Mouse (Mus musculus): ENCODE measurements around the gene Lcn6.
"Not testable (repeated sequence)": the region's sequence is repeated elsewhere in the genome, so short reads cannot be mapped to it uniquely, and the experiment has no call there.

Lcn6 gene

DNA sequence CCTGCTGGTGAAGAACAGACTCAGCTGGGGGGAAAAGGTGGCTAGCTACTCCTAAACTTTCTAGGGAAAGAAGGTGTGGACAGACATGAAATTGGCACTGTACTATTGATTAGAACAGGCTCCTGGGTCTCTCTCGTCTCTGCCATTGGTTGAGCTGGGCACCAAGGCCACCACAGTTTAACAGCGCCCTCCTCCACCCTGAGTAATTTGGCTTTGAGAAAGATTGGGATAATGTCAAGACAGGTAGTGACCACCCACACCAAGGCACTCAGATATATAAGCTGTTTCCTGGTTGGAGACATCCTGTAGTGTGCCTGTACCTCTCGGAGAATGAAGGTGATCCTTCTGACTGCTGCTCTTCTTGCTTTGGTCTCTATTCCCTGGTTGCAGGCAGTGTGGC, at the start of gene Lcn6:
TSS of gene Lcn6 (plus strand) at position 301 of the 400 bp plus-strand sequence.
- in situ Hi-C loops (cut with MboI; ENCODE audit: low sequenced_read_pairs): no loop called here

DNA sequence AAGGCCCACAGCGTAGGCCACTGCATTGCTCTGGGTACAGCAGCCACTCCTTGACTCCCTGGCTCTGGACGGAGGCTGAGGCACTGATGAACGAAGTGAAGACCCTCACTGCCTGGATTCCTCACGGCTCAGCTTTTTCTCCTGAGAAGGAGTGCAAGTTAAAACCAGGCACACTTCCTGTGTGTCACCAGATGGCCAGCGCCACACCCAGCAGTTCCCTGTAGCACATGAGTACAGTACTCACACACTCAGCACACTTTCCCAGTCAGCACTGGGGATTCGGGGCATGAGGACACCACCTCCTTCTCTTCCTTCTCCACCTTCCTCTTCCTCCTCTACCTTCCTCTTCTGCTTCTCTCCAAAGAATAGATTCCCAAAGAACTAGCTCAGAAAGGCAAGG, 48.8 kb upstream of the Lcn6 start, which contains the start of gene Fcna:
TSS of gene Fcna (minus strand) at position 220 of the 400 bp plus-strand sequence.
- in situ Hi-C loops (cut with MboI; ENCODE audit: low sequenced_read_pairs): no loop called here

GRCm38 (mm10) chr2:25628738-25629137, 47.8 kb upstream of the Lcn6 start:
- in situ Hi-C loops (cut with MboI; ENCODE audit: low sequenced_read_pairs): no loop called here

DNA sequence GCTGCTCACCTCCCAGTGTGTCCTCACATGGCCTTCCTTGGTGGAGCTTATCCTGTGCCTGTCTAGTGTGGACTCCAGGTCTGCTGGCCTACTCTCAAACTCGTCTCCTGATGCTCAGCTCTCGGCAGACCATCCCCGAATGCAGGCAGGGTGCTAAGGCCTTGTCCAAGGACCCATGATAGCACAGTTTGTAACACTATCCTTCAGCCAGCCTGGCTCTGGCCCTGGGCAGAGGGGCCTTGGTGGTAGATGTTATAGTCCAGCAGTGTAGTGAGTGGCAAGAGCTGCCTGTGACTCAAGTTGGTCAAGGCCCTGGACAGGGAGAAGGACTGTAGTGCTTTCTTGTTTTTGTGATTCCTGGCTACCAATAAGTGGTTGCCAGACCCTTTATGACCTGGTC, 43.0 kb upstream of the Lcn6 start:
- in situ Hi-C loops (cut with MboI; ENCODE audit: low sequenced_read_pairs): no loop called here

- in situ Hi-C loops (cut with MboI; ENCODE audit: low sequenced_read_pairs): no loop called here
These were observed 42.5 kb upstream of the Lcn6 start for GRCm38 (mm10) chr2:25634046-25634445.

- in situ Hi-C loops (cut with MboI; ENCODE audit: low sequenced_read_pairs): no loop called here
These were observed 36.7 kb upstream of the Lcn6 start for GRCm38 (mm10) chr2:25639890-25640289.

- in situ Hi-C loops (cut with MboI; ENCODE audit: low sequenced_read_pairs): no loop called here
These were observed 23.7 kb upstream of the Lcn6 start, which contains the start of gene Lcn8 for GRCm38 (mm10) chr2:25652902-25653301. TSS of gene Lcn8 (plus strand) at chr2:25653120.

- in situ Hi-C loops (cut with MboI; ENCODE audit: low sequenced_read_pairs): no loop called here
These were observed 22.1 kb upstream of the Lcn6 start for GRCm38 (mm10) chr2:25654502-25654901.

- in situ Hi-C loops (cut with MboI; ENCODE audit: low sequenced_read_pairs): no loop called here
These were observed 19.9 kb upstream of the Lcn6 start for GRCm38 (mm10) chr2:25656691-25657090.

GRCm38 (mm10) chr2:25657246-25657645, 19.3 kb upstream of the Lcn6 start:
- in situ Hi-C loops (cut with MboI; ENCODE audit: low sequenced_read_pairs): no loop called here

DNA sequence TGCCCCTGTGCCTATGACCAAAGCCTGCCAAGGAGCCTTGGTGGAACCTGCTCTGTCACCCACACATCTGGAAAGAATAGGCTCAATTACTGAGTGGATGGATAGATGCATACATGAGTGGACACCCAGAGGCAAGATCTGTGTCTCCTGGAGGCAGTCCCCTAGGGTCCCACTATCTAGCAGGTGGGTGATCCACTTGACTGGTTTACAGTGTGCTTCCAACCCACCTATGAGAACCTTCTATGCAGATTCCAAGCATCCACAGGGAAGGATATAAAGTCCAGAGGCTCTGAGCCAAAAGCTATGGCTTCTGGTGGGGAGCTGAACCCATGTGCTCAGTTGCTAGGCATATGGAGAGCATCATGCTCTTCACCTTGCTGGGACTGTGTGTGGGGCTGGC, 18.9 kb upstream of the Lcn6 start, which contains the start of gene Lcn5:
TSS of gene Lcn5 (plus strand) at position 301 of the 400 bp plus-strand sequence.
- in situ Hi-C loops (cut with MboI; ENCODE audit: low sequenced_read_pairs): no loop called here

DNA sequence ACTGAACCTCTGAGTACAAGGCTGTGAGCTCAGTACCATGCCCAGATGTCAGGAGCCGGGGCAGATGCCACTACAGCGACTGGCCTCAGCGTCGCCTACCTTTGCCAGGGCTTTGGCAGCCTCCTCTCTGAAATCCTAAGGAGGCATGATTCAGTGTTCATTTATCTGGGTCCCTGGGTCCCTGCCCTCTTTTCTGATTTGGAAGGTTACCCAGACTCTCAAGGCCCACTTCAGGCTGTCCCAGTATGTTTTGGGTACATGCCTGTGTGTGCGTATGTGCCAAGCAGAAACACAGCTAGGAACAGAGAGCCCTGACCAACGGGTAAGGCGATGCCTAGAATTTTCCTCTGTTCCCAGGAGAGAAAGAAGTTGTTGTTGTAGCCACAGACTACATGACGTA, 16.3 kb upstream of the Lcn6 start:
- in situ Hi-C loops (cut with MboI; ENCODE audit: low sequenced_read_pairs): no loop called here

GRCm38 (mm10) chr2:25661245-25661970, 15.2 kb upstream of the Lcn6 start:
- in situ Hi-C loops (cut with MboI; ENCODE audit: low sequenced_read_pairs): no loop called here

GRCm38 (mm10) chr2:25663511-25663910, 13.1 kb upstream of the Lcn6 start:
- in situ Hi-C loops (cut with MboI; ENCODE audit: low sequenced_read_pairs): no loop called here

DNA sequence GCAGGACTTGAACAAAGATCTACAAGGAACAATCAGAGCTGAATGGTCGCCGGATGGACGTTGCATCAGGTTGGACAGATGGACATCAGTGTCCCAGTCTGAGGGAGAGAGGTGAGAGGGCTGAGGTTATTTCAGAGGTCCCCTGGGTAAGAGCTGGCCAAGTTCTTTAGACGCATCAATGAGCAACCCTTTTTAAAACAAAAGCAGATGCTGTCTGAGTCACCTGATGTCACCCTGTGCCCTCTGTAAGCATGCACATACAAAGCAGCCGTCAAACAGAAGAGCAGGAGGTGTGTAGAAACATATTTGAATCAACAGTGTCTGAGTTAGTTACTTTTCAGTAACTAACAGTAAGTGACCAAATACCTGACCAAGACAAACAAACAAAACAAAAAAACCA, 12.5 kb upstream of the Lcn6 start:
- in situ Hi-C loops (cut with MboI; ENCODE audit: low sequenced_read_pairs): no loop called here

DNA sequence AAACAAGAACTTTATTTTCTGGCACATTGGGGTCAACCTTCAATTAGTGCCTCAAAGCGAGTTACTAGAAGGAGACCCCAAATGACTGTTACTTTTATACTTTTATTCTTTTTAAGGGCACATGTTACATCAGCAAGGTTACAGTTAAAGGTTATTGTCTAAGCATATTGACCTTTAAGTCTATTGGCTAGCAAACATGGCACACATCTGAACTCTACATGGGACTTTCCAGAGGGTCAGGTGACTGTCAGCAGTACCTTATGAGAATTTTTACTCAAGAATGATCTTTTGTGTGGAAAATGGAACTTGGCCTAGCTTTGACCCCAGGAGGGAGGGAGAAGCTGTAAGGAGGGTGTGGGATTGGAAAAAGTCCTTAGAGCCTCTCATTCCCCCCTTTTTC, 10.1 kb upstream of the Lcn6 start:
- in situ Hi-C loops (cut with MboI; ENCODE audit: low sequenced_read_pairs): no loop called here

DNA sequence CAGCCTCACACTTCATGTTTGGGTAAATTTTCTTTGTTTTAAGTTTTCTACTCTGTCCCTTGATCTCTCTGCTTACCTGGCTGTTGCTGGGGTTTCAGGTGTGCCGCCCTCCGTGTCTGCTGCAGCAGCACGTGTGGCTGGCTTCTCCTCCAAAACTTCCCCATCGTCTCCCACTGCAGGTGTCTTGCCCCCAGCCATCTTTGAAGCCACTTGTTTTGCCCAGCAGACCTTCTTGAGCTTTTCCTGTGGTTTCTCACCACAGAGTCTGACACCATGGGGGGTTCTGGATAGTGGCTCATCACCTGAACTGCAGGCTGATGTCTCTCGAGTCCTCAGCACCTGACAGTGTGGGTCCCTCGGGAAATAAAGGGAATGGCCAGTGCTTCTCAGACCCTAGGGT, 3.0 kb downstream of the Lcn6 start:
- in situ Hi-C loops (cut with MboI; ENCODE audit: low sequenced_read_pairs): no loop called here

- in situ Hi-C loops (cut with MboI; ENCODE audit: low sequenced_read_pairs): no loop called here
These were observed 5.8 kb downstream of the Lcn6 start, which contains the start of gene Lcn10 for GRCm38 (mm10) chr2:25682426-25682825. TSS of gene Lcn10 (plus strand) at chr2:25682726.

- in situ Hi-C loops (cut with MboI; ENCODE audit: low sequenced_read_pairs): no loop called here
These were observed 10.4 kb downstream of the Lcn6 start for GRCm38 (mm10) chr2:25686941-25687340.

DNA sequence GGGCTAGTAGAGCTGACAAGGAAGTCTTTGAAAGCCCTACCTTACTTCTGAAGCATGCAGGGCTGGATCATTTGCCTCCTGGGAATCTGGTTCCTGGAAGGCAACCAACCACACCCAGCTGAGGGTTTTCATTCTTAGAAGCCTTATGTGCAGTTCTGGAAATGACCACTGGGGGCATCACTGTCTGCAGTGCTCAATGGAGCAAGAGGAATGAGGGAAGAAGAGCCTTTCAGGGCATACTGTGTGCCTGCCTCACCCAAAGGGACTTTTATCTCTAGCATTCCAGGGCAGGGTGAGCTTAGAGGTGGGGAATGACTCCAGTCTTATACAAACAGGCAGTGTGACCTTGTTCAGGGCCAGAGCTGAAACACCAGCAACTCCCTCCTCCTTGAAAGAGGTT, 18.0 kb downstream of the Lcn6 start:
- in situ Hi-C loops (cut with MboI; ENCODE audit: low sequenced_read_pairs): no loop called here

GRCm38 (mm10) chr2:25696951-25697350, 20.4 kb downstream of the Lcn6 start:
- in situ Hi-C loops (cut with MboI; ENCODE audit: low sequenced_read_pairs): no loop called here

DNA sequence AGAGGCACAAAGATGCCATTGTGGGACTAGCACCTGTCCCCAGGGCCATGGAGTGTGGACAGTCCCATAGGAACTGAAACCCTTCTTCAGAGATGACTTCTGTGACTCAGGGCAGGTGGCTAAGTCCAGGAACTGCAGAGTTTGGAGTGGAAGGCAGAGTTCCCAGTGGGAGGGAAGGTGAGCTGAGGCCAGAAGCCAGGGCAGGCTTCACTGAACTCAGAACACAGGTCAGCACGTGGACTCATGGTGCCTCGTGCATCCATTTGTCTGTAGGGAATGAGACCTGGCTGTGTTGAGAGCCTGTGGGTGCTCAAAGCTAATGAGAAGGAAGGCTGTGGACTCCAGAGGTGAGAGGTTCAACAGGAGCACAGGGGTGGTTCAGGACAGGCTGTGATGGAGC, 22.1 kb downstream of the Lcn6 start:
- in situ Hi-C loops (cut with MboI; ENCODE audit: low sequenced_read_pairs): no loop called here

DNA sequence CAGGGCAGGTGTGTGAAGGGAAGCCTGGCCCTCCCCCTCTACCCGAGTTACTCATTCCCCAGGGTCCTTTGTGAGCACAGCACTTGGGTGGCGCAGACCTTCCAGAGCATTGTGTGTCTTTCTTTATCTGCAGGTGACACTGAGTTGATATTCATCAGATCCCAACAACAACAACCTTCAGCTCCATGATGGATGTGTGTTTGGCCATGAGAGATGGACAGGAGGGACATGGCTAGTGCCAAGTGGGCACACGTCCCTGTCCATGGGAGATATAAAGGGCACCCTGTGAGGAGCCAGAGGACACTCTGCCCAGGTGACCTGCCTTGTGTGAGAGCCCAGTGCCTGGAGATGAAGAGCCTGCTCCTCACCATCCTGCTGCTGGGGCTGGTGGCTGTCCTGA, 23.2 kb downstream of the Lcn6 start, which contains the start of gene Obp2a:
TSS of gene Obp2a (plus strand) at position 301 of the 400 bp plus-strand sequence.
- in situ Hi-C loops (cut with MboI; ENCODE audit: low sequenced_read_pairs): not testable (repeated sequence)

Data from CH12F3 (cell line).